Mouse (Mus musculus): ENCODE results near the gene Pdcd4. TPM values are rescaled to one million over a fixed set of nuclear protein-coding genes. Genes with fewer than 3 reads are reported as not detected.

Gene Pdcd4
- total RNA-seq, 1 experiment from 2014 or later, result 322 TPM

DNA sequence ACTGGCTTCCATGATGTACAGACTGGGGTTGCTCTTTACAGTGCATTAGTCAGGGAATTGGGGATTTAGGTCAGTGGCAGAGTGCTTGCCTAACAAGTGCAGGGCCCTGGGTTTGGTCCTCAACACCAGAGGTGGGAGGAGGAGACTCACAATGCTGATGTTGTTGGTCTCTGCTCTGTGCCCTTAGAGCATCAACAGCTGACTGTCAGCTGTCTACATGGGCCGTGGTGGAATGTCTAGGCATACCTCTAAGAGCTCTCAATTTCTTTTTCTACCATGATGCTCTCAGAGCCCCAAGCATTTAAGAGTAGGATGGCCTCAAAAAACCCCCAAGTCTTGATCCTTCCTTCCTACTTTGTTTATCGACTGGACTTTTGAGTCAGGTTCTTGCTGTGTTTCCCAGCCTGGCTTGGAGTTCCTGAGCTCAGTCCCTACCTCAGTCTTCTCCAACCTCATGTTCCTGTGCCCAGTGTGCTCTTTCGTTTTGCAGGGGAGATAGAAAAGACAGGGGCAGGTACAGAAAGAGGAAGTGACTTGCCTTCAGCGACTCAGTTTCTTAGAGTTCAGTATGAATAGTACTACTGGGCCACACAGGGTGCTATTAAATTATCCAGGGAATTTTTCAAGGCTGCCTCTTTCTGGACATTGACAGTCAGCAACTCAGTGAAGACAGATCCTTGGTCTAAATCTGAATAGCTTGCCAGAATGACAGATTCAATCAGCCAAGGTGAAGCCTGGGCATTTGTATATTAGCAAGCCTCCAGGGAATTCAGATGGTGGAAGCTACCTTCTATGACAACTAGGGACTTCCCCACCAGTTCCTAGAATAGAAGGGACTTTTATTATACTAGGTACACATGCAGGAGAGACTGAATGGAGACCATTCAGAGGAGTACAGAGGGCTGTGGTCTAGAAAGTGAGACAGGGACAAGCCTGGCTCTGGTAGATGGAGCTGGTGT lies 22.3 kb upstream of the Pdcd4 start:
- no peak; the same call in 1 of the 2 replicates for ATAC-seq (replicated peaks; ENCODE audit: insufficient number of reproducible peaks, low FRiP score, low TSS enrichment, poor library complexity, severe bottlenecking)

DNA sequence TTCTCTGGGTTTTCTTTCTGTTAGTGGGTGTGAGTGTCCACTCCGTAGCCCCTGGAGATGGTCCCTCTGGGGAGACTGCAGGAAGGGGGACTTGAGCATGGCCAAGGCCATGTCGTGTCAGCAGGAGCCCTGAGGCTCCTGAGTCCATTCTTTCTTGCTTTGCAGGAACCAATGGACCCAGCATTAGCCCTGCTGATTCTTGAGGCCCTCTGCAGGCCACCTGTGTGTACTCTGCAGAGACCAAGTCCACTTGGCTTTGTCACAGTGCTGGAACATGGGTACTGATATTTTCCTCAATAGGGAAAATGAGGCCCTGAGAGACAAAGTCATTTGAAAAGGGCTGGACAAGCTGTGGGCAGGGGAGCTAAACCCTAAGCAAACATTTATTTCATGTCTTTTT lies 21.5 kb upstream of the Pdcd4 start:
- no peak for ATAC-seq (replicated peaks; ENCODE audit: insufficient number of reproducible peaks, low FRiP score, low TSS enrichment, poor library complexity, severe bottlenecking)

- no peak for ATAC-seq (replicated peaks; ENCODE audit: insufficient number of reproducible peaks, low FRiP score, low TSS enrichment, poor library complexity, severe bottlenecking)
Measured at GRCm38 (mm10) chr19:53871502-53871901, 20.5 kb upstream of the Pdcd4 start.

DNA sequence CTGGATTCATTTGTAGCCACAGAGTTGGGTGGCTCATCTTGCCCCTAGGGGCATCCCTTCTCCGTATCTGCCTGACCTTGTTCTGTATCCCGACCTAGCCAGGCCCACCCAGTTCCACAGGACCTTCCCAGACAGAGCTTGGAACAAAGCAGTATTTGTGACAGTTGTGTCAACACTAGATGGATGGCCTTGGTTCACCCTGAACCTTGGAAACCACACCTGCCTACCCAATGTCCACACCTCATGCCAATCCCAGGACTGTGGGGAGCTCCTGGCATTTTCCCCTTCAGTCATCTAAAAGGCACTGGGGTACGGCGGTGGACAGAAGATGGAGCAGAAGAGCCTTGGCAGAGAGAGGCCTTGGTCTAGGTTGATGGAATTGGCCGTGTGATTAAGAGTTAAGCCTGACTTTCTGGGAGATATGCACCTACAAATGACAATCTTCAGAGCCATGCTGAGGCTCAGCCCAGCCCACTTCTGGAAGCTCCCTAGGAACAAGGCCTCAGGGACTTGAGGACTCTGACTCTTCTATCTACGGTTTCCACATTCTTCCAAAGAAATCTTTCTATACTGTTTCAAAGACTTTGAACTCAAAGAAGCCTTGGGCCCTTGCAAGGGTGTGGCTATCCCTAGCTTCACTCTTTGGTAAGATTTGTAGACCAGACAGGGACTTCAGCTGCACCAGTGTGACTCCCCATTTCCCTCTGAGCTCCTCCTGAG lies 18.9 kb upstream of the Pdcd4 start:
- ATAC-seq (replicated peaks; ENCODE audit: insufficient number of reproducible peaks, low FRiP score, low TSS enrichment, poor library complexity, severe bottlenecking), result no peak

DNA sequence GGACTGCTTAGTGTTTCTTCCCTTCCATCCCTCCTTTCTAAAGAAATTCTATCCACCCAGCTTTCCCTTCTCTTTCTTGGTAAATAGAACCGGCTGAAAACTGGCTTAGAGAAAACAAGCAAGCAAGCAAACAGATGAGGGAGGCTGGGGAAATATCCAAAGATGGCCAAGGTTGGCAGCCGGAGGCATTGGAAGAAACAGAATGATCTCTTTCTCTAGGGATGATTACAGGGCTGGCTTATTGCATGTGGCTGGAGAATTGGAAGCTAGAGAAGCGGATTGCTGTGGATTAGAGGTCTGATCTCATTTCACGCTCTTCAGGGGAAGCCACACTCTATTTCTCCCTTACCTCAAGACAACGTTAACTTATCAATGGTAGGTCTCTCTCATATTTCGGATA lies 16.8 kb upstream of the Pdcd4 start:
- no peak for ATAC-seq (replicated peaks; ENCODE audit: insufficient number of reproducible peaks, low FRiP score, low TSS enrichment, poor library complexity, severe bottlenecking)

DNA sequence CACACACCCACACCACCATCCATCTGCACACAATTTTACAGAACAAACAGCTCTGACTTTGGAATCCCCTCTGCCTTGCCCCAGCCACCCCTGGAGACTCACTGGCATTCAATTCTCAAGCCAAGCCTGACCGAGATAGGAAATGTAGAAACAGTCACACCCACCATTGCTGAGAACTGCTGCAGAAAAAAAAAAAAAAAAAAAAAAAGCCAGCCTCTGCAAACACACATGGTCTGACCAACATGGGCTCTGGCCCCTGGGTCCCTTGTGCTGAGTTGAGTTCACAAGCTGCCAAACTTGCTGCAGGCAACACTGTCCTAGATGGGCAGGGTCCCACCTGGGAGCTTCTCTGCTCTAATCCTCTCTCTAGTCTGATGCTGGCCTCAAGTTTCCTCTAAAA lies 14.3 kb upstream of the Pdcd4 start:
- no peak for ATAC-seq (replicated peaks; ENCODE audit: insufficient number of reproducible peaks, low FRiP score, low TSS enrichment, poor library complexity, severe bottlenecking)

DNA sequence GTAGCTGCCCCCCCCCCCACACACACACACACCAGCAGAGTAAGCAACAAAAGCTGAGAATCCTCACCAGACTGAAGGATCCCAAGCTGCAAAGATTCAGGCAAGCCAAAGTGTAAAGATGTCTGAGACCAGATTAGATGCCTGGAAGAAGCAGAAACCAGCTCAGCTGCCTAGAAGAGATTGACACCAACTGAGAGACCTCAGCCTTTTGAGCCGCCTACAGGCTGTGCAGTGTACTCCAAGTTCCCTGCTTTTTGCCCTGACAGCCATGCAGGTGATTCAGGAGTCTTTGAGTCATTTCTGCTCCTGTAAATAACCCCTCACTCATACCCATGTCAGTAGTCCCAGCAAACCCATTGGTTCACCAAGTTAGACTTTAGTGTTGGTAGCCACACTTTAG lies 11.6 kb upstream of the Pdcd4 start:
- no peak for ATAC-seq (replicated peaks; ENCODE audit: insufficient number of reproducible peaks, low FRiP score, low TSS enrichment, poor library complexity, severe bottlenecking)

- no peak for ATAC-seq (replicated peaks; ENCODE audit: insufficient number of reproducible peaks, low FRiP score, low TSS enrichment, poor library complexity, severe bottlenecking)
Measured at GRCm38 (mm10) chr19:53881786-53882185, 10.2 kb upstream of the Pdcd4 start.

GRCm38 (mm10) chr19:53885450-53885849 lies 6.6 kb upstream of the Pdcd4 start:
- no peak for ATAC-seq (replicated peaks; ENCODE audit: insufficient number of reproducible peaks, low FRiP score, low TSS enrichment, poor library complexity, severe bottlenecking)

- ATAC-seq (replicated peaks; ENCODE audit: insufficient number of reproducible peaks, low FRiP score, low TSS enrichment, poor library complexity, severe bottlenecking), result no peak
Measured at GRCm38 (mm10) chr19:53886576-53887370, 5.3 kb upstream of the Pdcd4 start.

DNA sequence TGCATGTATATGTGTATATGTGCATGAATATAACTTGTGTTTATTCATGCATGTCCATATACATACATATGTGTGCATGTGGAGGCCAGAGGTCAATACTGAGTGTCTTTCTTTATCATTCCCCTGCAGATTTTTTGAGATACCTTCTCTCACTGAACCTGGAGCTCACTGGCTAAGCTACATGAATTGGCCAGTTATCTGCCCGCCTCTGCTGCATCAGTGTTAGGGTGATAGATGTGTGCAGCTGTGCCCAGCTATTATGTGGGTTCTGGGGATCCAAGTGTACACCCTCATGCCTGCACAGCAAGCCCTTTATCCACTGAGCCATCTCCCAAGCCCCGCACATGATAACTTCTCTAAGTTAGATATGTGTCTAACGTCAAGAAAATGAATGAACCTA lies 4.2 kb upstream of the Pdcd4 start:
- no peak for ATAC-seq (replicated peaks; ENCODE audit: insufficient number of reproducible peaks, low FRiP score, low TSS enrichment, poor library complexity, severe bottlenecking)

DNA sequence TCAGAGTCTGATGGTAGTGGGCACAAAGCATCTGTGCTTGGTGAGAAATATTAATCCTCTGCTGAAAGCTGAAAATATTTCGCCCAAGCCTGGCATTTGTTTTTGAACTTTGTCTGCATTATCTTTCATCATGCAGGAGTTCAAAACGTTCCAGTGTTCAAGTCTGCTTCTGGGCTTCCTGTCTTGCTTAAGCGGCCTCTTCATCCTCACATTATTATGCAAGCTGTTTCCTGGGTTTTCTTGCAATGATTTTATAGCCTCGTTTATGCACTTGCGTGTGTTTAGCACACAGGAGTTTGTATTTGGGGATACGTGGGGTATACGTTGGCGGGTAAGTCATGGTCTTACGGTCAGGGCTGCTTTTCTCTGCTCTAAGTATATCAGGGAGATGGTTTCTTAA lies 3.7 kb upstream of the Pdcd4 start:
- no peak for ATAC-seq (replicated peaks; ENCODE audit: insufficient number of reproducible peaks, low FRiP score, low TSS enrichment, poor library complexity, severe bottlenecking)

DNA sequence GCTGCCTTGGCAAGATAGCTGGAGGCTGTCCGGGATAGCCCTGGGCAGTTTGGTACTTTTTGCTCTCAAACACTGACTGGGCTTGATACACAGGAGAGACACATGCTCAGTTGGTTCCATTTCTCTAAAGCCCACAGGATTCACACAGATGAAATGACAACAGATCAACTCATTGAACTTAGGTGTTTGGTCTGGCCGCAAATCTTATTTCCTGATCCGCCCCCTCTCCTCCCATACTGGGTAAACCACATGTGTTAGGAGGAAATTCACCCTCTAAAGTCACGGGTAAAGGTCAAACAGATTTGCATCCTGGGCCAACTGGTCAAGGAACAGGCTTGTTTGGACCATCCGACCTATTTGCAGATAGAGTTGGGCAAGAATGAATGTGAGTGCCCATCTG lies 2.5 kb upstream of the Pdcd4 start:
- peak; percentile 49 for ATAC-seq (replicated peaks; ENCODE audit: insufficient number of reproducible peaks, low FRiP score, low TSS enrichment, poor library complexity, severe bottlenecking)

GRCm38 (mm10) chr19:53890274-53890673 lies 1.8 kb upstream of the Pdcd4 start:
- ATAC-seq (replicated peaks; ENCODE audit: insufficient number of reproducible peaks, low FRiP score, low TSS enrichment, poor library complexity, severe bottlenecking), result no peak

GRCm38 (mm10) chr19:53890781-53891251 lies 1.2 kb upstream of the Pdcd4 start:
- no peak for ATAC-seq (replicated peaks; ENCODE audit: insufficient number of reproducible peaks, low FRiP score, low TSS enrichment, poor library complexity, severe bottlenecking)

- ATAC-seq (replicated peaks; ENCODE audit: insufficient number of reproducible peaks, low FRiP score, low TSS enrichment, poor library complexity, severe bottlenecking), result no peak
Measured at GRCm38 (mm10) chr19:53891569-53891968, 462 bp upstream of the Pdcd4 start.

GRCm38 (mm10) chr19:53892838-53893359 lies 868 bp downstream of the Pdcd4 start:
- 0 out of 2 replicates have a peak, but pooled peaks have one; percentile 5 for ATAC-seq (replicated peaks; ENCODE audit: insufficient number of reproducible peaks, low FRiP score, low TSS enrichment, poor library complexity, severe bottlenecking)

GRCm38 (mm10) chr19:53893711-53894171 lies 1.7 kb downstream of the Pdcd4 start:
- peak; percentile 44; the same call in 1 of the 2 replicates for ATAC-seq (replicated peaks; ENCODE audit: insufficient number of reproducible peaks, low FRiP score, low TSS enrichment, poor library complexity, severe bottlenecking)

All from monocyte, adult 5-6 weeks (primary cell).